ENCODE assay signal across 11 mouse cellular contexts in genomic region chr5:43087907-43088387, GRCm38 (mm10).
A peak's percentile ranks its signal among the peaks of the same experiment; 100 is the strongest.
DNase-seq lines count a peak whose midpoint lies in the region; ATAC-seq and TF ChIP-seq lines count a peak whose summit lies in the region.
"Had no signal": no experiment of that assay in that cellular context is flagged by ENCODE, and none has a peak within 500 bp of the region (broad histone marks: within the 10 kb centered on the region; RNA-seq: fewer than 3 reads in every experiment).

No protein-coding gene starts in this region.

- H3K4me3 ChIP-seq in intestine, embryonic 14.5 days (ENCODE audit: low read depth, low read length) = no peak overlapping the region
- no peak overlapping the region for H3K4me3 ChIP-seq in intestine, postnatal 0 days (ENCODE audit: low read depth, low read length)
- no peak overlapping the region for H3K4me3 ChIP-seq in forebrain, embryonic 12.5 days (replicated peaks)
- no peak overlapping the region for H3K4me3 ChIP-seq in hindbrain, embryonic 10.5 days
- H3K4me3 ChIP-seq in midbrain, embryonic 16.5 days (ENCODE audit: low read depth, low read length) = no peak overlapping the region

- H3K4me1 ChIP-seq in intestine, embryonic 14.5 days (replicated peaks; ENCODE audit: control insufficient read depth, insufficient read depth, low read length) = no peaks in the 10 kb centered on the region
- no peaks in the 10 kb centered on the region for H3K4me1 ChIP-seq in intestine, postnatal 0 days (replicated peaks; ENCODE audit: control insufficient read depth, insufficient read depth, low read length)
- H3K4me1 ChIP-seq in forebrain, embryonic 12.5 days = peaks cover 21% of the 10 kb centered on the region; the same call in 1 of the 2 replicates
- peaks cover 5% of the 10 kb centered on the region; the same call in 1 of the 2 replicates for H3K4me1 ChIP-seq in hindbrain, embryonic 10.5 days (replicated peaks)
- peaks cover 21% of the 10 kb centered on the region for H3K4me1 ChIP-seq in midbrain, embryonic 16.5 days (ENCODE audit: control insufficient read depth, insufficient read depth, low read length)

- no peak overlapping the region for H3K4me2 ChIP-seq in intestine, embryonic 14.5 days (ENCODE audit: low read length)
- no peak overlapping the region for H3K4me2 ChIP-seq in intestine, postnatal 0 days (replicated peaks; ENCODE audit: low read depth)
- H3K4me2 ChIP-seq in forebrain, embryonic 12.5 days = no peak overlapping the region
- no peak overlapping the region for H3K4me2 ChIP-seq in midbrain, embryonic 16.5 days (ENCODE audit: low read length)

- TF ChIP-seq CTCF in intestine, postnatal 0 days (IDR thresholded peaks at IDR 0.05; ENCODE audit: low read depth) = no peak

- H3K9ac ChIP-seq in intestine, embryonic 14.5 days (ENCODE audit: low read length) = no peak overlapping the region
- no peak overlapping the region for H3K9ac ChIP-seq in intestine, postnatal 0 days (ENCODE audit: low read depth, low read length)
- H3K9ac ChIP-seq in forebrain, embryonic 12.5 days = no peak overlapping the region
- no peak overlapping the region for H3K9ac ChIP-seq in midbrain, embryonic 16.5 days (ENCODE audit: low read depth, low read length)

- ATAC-seq in intestine, embryonic 14.5 days (replicated peaks; ENCODE audit: low FRiP score, low TSS enrichment, low read depth) = peak; percentile 50; the same call in 1 of the 2 replicates
- ATAC-seq in intestine, postnatal 0 days = no peak
- ATAC-seq in forebrain, embryonic 12.5 days (ENCODE audit: low FRiP score) = peak; percentile 73
- peak; percentile 47 for ATAC-seq in midbrain, embryonic 16.5 days
- ATAC-seq in granulocyte monocyte progenitor cell, adult 5-6 weeks (replicated peaks; ENCODE audit: poor library complexity, severe bottlenecking) = no peak

- H3K9me3 ChIP-seq in intestine, embryonic 14.5 days (ENCODE audit: control insufficient read depth, low read length) = no peaks in the 10 kb centered on the region
- H3K9me3 ChIP-seq in intestine, postnatal 0 days (ENCODE audit: control insufficient read depth) = no peaks in the 10 kb centered on the region
- H3K9me3 ChIP-seq in forebrain, embryonic 12.5 days = no peaks in the 10 kb centered on the region
- no peaks in the 10 kb centered on the region for H3K9me3 ChIP-seq in hindbrain, embryonic 10.5 days
- no peaks in the 10 kb centered on the region for H3K9me3 ChIP-seq in midbrain, embryonic 16.5 days (replicated peaks; ENCODE audit: control insufficient read depth, low read length, poor library complexity, severe bottlenecking)
- H3K9me3 ChIP-seq: G1E had no signal

- no peaks in the 10 kb centered on the region for H3K36me3 ChIP-seq in intestine, embryonic 14.5 days (ENCODE audit: control insufficient read depth, insufficient read depth, low read length)
- H3K36me3 ChIP-seq in intestine, postnatal 0 days (ENCODE audit: control insufficient read depth, insufficient read depth) = no peaks in the 10 kb centered on the region
- no peaks in the 10 kb centered on the region for H3K36me3 ChIP-seq in forebrain, embryonic 12.5 days (replicated peaks)
- H3K36me3 ChIP-seq in hindbrain, embryonic 10.5 days = no peaks in the 10 kb centered on the region
- no peaks in the 10 kb centered on the region for H3K36me3 ChIP-seq in midbrain, embryonic 16.5 days (ENCODE audit: control insufficient read depth, insufficient read depth, low read length)
- H3K36me3 ChIP-seq: G1E had no signal

- WGBS in intestine, embryonic 14.5 days = 64% methylated on average over 8 of the region's 8 CpGs
- WGBS in intestine, postnatal 0 days = 58% methylated on average over 8 of the region's 8 CpGs
- 54% methylated on average over 8 of the region's 8 CpGs for WGBS in forebrain, embryonic 12.5 days
- 77% methylated on average over 8 of the region's 8 CpGs for WGBS in hindbrain, embryonic 10.5 days
- 30% methylated on average over 8 of the region's 8 CpGs for WGBS in midbrain, embryonic 16.5 days

- H3K27me3 ChIP-seq in intestine, embryonic 14.5 days (replicated peaks; ENCODE audit: control insufficient read depth, insufficient read depth, low read length) = no peaks in the 10 kb centered on the region
- no peaks in the 10 kb centered on the region for H3K27me3 ChIP-seq in intestine, postnatal 0 days (replicated peaks; ENCODE audit: control insufficient read depth, insufficient read depth, low read length)
- peaks cover 46% of the 10 kb centered on the region for H3K27me3 ChIP-seq in forebrain, embryonic 12.5 days
- H3K27me3 ChIP-seq in hindbrain, embryonic 10.5 days (ENCODE audit: insufficient read depth, poor library complexity, severe bottlenecking) = no peaks in the 10 kb centered on the region; the same call in 1 of the 2 replicates
- H3K27me3 ChIP-seq in midbrain, embryonic 16.5 days (ENCODE audit: control insufficient read depth, insufficient read depth, low read depth, low read length) = no peaks in the 10 kb centered on the region

- H3K27ac ChIP-seq in intestine, embryonic 14.5 days (ENCODE audit: low read depth) = peak overlapping the region; percentile 14; the same call in 1 of the 2 replicates
- H3K27ac ChIP-seq in intestine, postnatal 0 days (ENCODE audit: low read depth, low read length) = no peak overlapping the region
- H3K27ac ChIP-seq in forebrain, embryonic 12.5 days = 0 out of 2 replicates have a peak overlapping the region, but pooled peaks have one; percentile 36
- peak overlapping the region; percentile 69; the same call in 1 of the 2 replicates for H3K27ac ChIP-seq in hindbrain, embryonic 10.5 days
- peak overlapping the region; percentile 44; the same call in 1 of the 2 replicates for H3K27ac ChIP-seq in midbrain, embryonic 16.5 days (ENCODE audit: low read length)

- DNase-seq in intestine, embryonic 14.5 days (ENCODE audit: low spot score) = no peak
- DNase-seq in hindbrain, embryonic 10.5 days (ENCODE audit: low spot score) = peak; percentile 10
- no peak for DNase-seq in adrenal gland, postnatal 36 days
- DNase-seq in kidney, adult 9 months = no peak
- DNase-seq: gastrocnemius, postnatal 36 days; thymus, postnatal 4 days had no signal

Comparison
In these comparisons a context has a peak if more than half of its experiments do, and no peak if none do; other contexts are left out.
1. ATAC-seq: peak in intestine, embryonic 14.5 days (single experiment), forebrain, embryonic 12.5 days (single experiment) and midbrain, embryonic 16.5 days (single experiment); none in intestine, postnatal 0 days (single experiment) and granulocyte monocyte progenitor cell, adult 5-6 weeks (single experiment).